Mouse (Mus musculus) c-Kit-positive CD71-positive TER-119-positive erythroid progenitor cells, embryonic 14.5 days (primary cell): Measurements from ENCODE around the gene Mdp1.
A peak's percentile ranks its signal among the peaks of the same experiment; 100 is the strongest.

ENCODE experiments used
- DNase-seq: peaks from one replicate; pipeline ENCODE4 v3.0.0-alpha.2; 2013; ENCODE audit warnings: low spot score

Mdp1 gene

GRCm38 (mm10) chr14:55659960-55660573 is at the start of gene Mdp1:
Gene Mdp1 (minus strand): TSS chr14:55660508.
- peak; percentile 81 for DNase-seq

GRCm38 (mm10) chr14:55709509-55709908 is 49.2 kb upstream of the Mdp1 start:
- DNase-seq = no peak

- DNase-seq = no peak
Measured at GRCm38 (mm10) chr14:55707397-55707796, 47.1 kb upstream of the Mdp1 start.

- no peak for DNase-seq
Measured at GRCm38 (mm10) chr14:55706051-55706600, 45.8 kb upstream of the Mdp1 start.

GRCm38 (mm10) chr14:55702761-55703160 is 42.5 kb upstream of the Mdp1 start:
- no peak for DNase-seq

GRCm38 (mm10) chr14:55701131-55701530 is 40.8 kb upstream of the Mdp1 start:
- no peak for DNase-seq

- no peak for DNase-seq
Measured at GRCm38 (mm10) chr14:55697226-55697625, 36.9 kb upstream of the Mdp1 start.

GRCm38 (mm10) chr14:55689433-55689832 is 29.1 kb upstream of the Mdp1 start:
- no peak for DNase-seq

GRCm38 (mm10) chr14:55682118-55682493 is 21.8 kb upstream of the Mdp1 start:
- no peak for DNase-seq

GRCm38 (mm10) chr14:55681160-55682117 is 21.1 kb upstream of the Mdp1 start, which contains the start of gene Tinf2:
Gene Tinf2 (minus strand): TSS chr14:55681820.
- DNase-seq = peak; percentile 96

- no peak for DNase-seq
Measured at GRCm38 (mm10) chr14:55677615-55678014, 17.3 kb upstream of the Mdp1 start.

GRCm38 (mm10) chr14:55672741-55673060 is 12.4 kb upstream of the Mdp1 start:
- no peak for DNase-seq

- peak; percentile 90 for DNase-seq
Measured at GRCm38 (mm10) chr14:55671833-55672740, 11.8 kb upstream of the Mdp1 start, which contains the start of the genes Gmpr2 and Nedd8. Gene Gmpr2 (plus strand): TSS chr14:55671941. Gene Nedd8 (minus strand): TSS chr14:55672124.

- DNase-seq = no peak
Measured at GRCm38 (mm10) chr14:55671486-55671832, 11.2 kb upstream of the Mdp1 start.

GRCm38 (mm10) chr14:55660636-55661035 is 328 bp upstream of the Mdp1 start:
- DNase-seq = no peak

- no peak for DNase-seq
Measured at GRCm38 (mm10) chr14:55658011-55658410, 2.3 kb downstream of the Mdp1 start.

- no peak for DNase-seq
Measured at GRCm38 (mm10) chr14:55656935-55657334, 3.4 kb downstream of the Mdp1 start.

- DNase-seq = no peak
Measured at GRCm38 (mm10) chr14:55651528-55651927, 8.8 kb downstream of the Mdp1 start.

- DNase-seq = no peak
Measured at GRCm38 (mm10) chr14:55649884-55650283, 10.4 kb downstream of the Mdp1 start, which contains the start of gene Tssk4. Gene Tssk4 (plus strand): TSS chr14:55650184.

- DNase-seq = no peak
Measured at GRCm38 (mm10) chr14:55644261-55644888, 15.9 kb downstream of the Mdp1 start.
